In the genomic region with DNA sequence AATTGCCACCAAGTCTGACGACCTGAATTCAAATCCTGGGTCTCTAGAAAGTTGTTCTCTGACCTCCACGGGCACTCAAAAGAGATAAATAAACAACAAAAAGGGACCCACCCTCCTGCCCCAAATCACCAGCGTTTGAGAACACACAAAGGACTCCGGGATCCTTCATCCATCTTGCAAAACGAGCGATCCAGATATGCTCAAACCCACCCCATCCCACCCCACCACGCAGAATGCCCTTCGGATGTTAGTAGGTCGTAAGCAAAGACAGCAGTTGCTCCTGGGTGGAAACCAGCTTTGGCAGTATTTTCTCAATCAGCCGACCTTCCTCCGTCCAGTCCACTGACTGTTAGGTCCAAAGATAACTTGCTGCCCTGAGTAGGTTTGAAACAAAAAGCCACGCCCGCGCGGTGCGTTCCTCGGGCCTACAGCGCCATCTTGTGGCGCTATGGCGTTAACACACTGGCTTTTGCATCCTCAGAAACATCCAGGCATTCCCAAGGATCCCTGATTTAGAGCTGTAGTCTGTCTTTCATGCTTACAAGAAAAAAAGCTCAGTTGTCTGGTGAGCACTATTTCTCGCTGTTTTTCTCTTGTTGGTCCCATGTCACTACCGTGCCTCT, we compare ENCODE assay signal across 8 mouse cellular contexts. TPM values are rescaled to one million over a fixed set of nuclear protein-coding genes. Genes with fewer than 3 reads are reported as not detected.
DNase-seq lines count a peak whose midpoint lies in the region; ATAC-seq and TF ChIP-seq lines count a peak whose summit lies in the region.

No protein-coding gene starts in this region.

- peak; percentile 69 for ATAC-seq in common myeloid progenitor, adult 5-6 weeks (replicated peaks; ENCODE audit: low read depth, poor library complexity, severe bottlenecking)
- peak; percentile 75 for ATAC-seq in megakaryocyte progenitor cell, adult 5-6 weeks (replicated peaks; ENCODE audit: poor library complexity)

- no peak overlapping the region for H3K27ac ChIP-seq in left cerebral cortex, adult 2 months

- DNase-seq in heart, adult 11 months, result peak; percentile 90
- DNase-seq in heart, postnatal 25 days (ENCODE audit: low spot score), result no peak
- peak; percentile 72 for DNase-seq in gastrocnemius, postnatal 10 days
- DNase-seq in induced T-regulatory cell, adult 2 months (ENCODE audit: low read depth), result peak; percentile 24
- peak; percentile 64 for DNase-seq in left cerebral cortex, adult 2 months (ENCODE audit: extremely low spot score in 1 of 2, low spot score in 2 of 2)
- DNase-seq in right cerebral cortex, postnatal 4 days, result peak; percentile 74

- intact Hi-C loops in heart, postnatal 25 days (cut with DNase I), result loop anchor here (1.0 kb wide), 1 partner anchor 90 kb away; no protein-coding TSS in a partner anchor
- intact Hi-C loops in left cerebral cortex, adult 2 months (cut with DNase I), result loop anchor here (1.0 to 2.0 kb wide), 2 partner anchors 90 to 677 kb away; no protein-coding TSS in a partner anchor

- no peak overlapping the region for H3K4me3 ChIP-seq in left cerebral cortex, adult 2 months

- TF ChIP-seq CTCF in left cerebral cortex, adult 2 months (IDR thresholded peaks at IDR 0.05), result peak; percentile 93

RNA-seq across cellular contexts. Expression of gene Dmrt3, which starts 25.6 kb away (rescaled TPM):
- not detected for total RNA-seq in heart, postnatal 25 days (2021)
- not detected in 2 replicates for total RNA-seq in common myeloid progenitor, adult 5-6 weeks (2017)
- not detected for total RNA-seq in gastrocnemius, postnatal 10 days (2021)
- under 1 TPM in 1 of 2 experiments, not detected in 1; 0.14 TPM for total RNA-seq in left cerebral cortex, adult 2 months (2021)
- total RNA-seq in megakaryocyte progenitor cell, adult 5-6 weeks (2015), result not detected in 2 replicates
- not detected in 2 replicates for total RNA-seq in megakaryocyte progenitor cell, adult 5-6 weeks (2017)

RNA-seq across cellular contexts. Expression of gene Dmrt2, which starts 36.5 kb away (rescaled TPM):
- total RNA-seq in heart, postnatal 25 days (2021), result under 1 TPM; 0.14 to 0.18 TPM
- not detected in 2 replicates for total RNA-seq in common myeloid progenitor, adult 5-6 weeks (2017)
- 1 to 10 TPM; 5.3 to 6.4 TPM for total RNA-seq in gastrocnemius, postnatal 10 days (2021)
- total RNA-seq in left cerebral cortex, adult 2 months (2021), result 1 to 10 TPM; 1.5 to 2.0 TPM
- total RNA-seq in megakaryocyte progenitor cell, adult 5-6 weeks (2015), result not detected in 2 replicates
- total RNA-seq in megakaryocyte progenitor cell, adult 5-6 weeks (2017), result not detected in 2 replicates
